Mouse (Mus musculus): ENCODE data around the gene Igtp. TPM values are rescaled to one million over a fixed set of nuclear protein-coding genes. Genes with fewer than 3 reads are reported as not detected.
"Not testable (repeated sequence)": the region's sequence is repeated elsewhere in the genome, so short reads cannot be mapped to it uniquely, and the experiment has no call there.

Gene Igtp
- polyA plus RNA-seq, 1 experiment from 2014 or later, result 9.7 TPM

GRCm38 (mm10) chr11:58169666-58170065 is 29.7 kb upstream of the Igtp start:
- WGBS, result 44% methylated on average over 4 of the region's 4 CpGs
- no peak for TF ChIP-seq EP300 (IDR thresholded peaks at IDR 0.05)
- no peak for TF ChIP-seq CTCF (IDR thresholded peaks at IDR 0.05)
- H3K9ac ChIP-seq (replicated peaks; ENCODE audit: low read depth), result no peak overlapping the region
- H3K27ac ChIP-seq (ENCODE audit: low read length), result no peak overlapping the region
- H3K9me3 ChIP-seq (ENCODE audit: low read length), result no peaks in the 10 kb centered on the region
- H3K4me1 ChIP-seq (ENCODE audit: insufficient read depth, low read depth, low read length), result no peaks in the 10 kb centered on the region
- ATAC-seq (no peak), DNase-seq (ENCODE audit: low spot score) (peak; percentile 60)
- no peak overlapping the region for H3K4me2 ChIP-seq (replicated peaks; ENCODE audit: low read depth, low read length)
- H3K27me3 ChIP-seq (replicated peaks; ENCODE audit: insufficient read depth, low read length), result no peaks in the 10 kb centered on the region
- H3K36me3 ChIP-seq (ENCODE audit: insufficient read depth, low read length), result 0 out of 2 replicates have a peak, but pooled peaks cover 5% of the 10 kb centered on the region
- no peak overlapping the region for H3K4me3 ChIP-seq (ENCODE audit: low read depth, low read length)

DNA sequence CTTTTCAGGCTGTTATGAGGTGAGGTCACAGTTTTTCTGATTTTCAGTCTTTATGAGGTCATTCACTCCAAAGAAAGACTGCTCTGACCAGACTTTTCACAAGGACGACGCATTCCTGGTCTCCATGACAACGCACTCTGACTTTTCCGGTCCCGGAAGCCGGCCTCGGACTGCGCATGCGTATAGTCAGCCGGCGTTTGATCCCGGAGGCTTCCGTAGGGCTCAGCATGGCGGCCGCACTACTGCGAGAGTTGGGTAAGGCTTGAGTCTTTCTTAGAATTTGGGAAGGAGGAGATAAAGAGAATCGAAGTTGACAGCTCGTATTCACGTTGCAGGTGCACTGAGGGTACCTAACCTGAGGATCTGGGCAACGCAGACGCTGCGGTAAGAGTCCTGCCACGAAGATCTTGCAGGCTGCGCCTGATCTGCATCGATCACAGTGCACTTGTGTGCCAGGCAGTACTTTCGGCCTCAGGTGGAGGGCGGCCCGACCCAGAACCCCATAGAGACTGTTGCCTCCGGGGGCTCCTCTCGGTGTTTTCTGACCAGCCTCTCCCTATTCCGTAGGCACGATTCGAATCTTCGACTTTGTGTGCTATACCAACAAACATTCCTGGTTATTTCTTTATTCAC is 27.8 kb upstream of the Igtp start, which contains the start of gene Mrpl22:
Mrpl22 (plus strand) TSS at position 203 of the 633 bp plus-strand sequence.
- Histone ChIP-seq H3K27ac (ENCODE audit: low read length) (peak within 1 kb of the TSS; percentile 52), H3K27me3 (replicated peaks; ENCODE audit: insufficient read depth, low read length) (no peaks in the 10 kb centered on the region), H3K4me1 (ENCODE audit: insufficient read depth, low read depth, low read length) (no peaks in the 10 kb centered on the region), H3K4me3 (ENCODE audit: low read depth, low read length) (peak within 1 kb of the TSS; percentile 65), H3K4me2 (replicated peaks; ENCODE audit: low read depth, low read length) (peak within 1 kb of the TSS; percentile 68), H3K9ac (replicated peaks; ENCODE audit: low read depth) (peak within 1 kb of the TSS; percentile 71), H3K9me3 (ENCODE audit: low read length) (no peaks in the 10 kb centered on the region), H3K36me3 (ENCODE audit: insufficient read depth, low read length) (0 out of 2 replicates have a peak, but pooled peaks cover 5% of the 10 kb centered on the region)
- DNase-seq (ENCODE audit: low spot score), result peak; percentile 98
- peak; percentile 81 for ATAC-seq
- 1% methylated on average over 34 of the region's 34 CpGs for WGBS
- TF ChIP-seq EP300 (IDR thresholded peaks at IDR 0.05) (peak; percentile 58; the same call in 1 of the 2 replicates), CTCF (IDR thresholded peaks at IDR 0.05) (no peak)

DNA sequence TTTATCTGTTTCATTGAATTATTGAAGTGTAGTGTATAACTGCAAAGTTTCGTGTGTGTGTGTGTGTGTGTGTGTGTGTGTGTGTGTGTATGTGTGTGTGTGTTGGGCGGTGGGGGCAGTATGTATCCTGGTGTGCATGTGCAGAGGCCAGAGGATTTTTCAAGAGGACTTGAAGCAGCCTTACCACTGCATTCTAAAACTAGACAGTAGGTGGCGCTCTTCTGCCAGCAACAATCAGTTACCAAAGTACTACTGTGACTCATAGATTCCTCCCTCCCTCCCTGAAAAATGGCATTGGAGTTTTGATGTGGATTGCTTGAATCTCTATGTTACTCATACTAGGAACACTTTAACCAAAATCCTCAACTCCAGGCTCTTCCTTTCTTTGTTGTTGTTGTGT is 19.8 kb upstream of the Igtp start:
- ATAC-seq (peak; percentile 77), DNase-seq (ENCODE audit: low spot score) (peak; percentile 95)
- Histone ChIP-seq H3K9me3 (ENCODE audit: low read length) (no peaks in the 10 kb centered on the region), H3K9ac (replicated peaks; ENCODE audit: low read depth) (no peak overlapping the region), H3K4me3 (ENCODE audit: low read depth, low read length) (no peak overlapping the region), H3K27me3 (replicated peaks; ENCODE audit: insufficient read depth, low read length) (no peaks in the 10 kb centered on the region), H3K4me2 (replicated peaks; ENCODE audit: low read depth, low read length) (no peak overlapping the region), H3K4me1 (ENCODE audit: insufficient read depth, low read depth, low read length) (no peaks in the 10 kb centered on the region), H3K36me3 (ENCODE audit: insufficient read depth, low read length) (peaks cover 4% of the 10 kb centered on the region; the same call in 1 of the 2 replicates), H3K27ac (ENCODE audit: low read length) (no peak overlapping the region)
- 24% methylated on average over 3 of the region's 3 CpGs for WGBS
- TF ChIP-seq EP300 (IDR thresholded peaks at IDR 0.05) (no peak), CTCF (IDR thresholded peaks at IDR 0.05) (peak; percentile 93)

DNA sequence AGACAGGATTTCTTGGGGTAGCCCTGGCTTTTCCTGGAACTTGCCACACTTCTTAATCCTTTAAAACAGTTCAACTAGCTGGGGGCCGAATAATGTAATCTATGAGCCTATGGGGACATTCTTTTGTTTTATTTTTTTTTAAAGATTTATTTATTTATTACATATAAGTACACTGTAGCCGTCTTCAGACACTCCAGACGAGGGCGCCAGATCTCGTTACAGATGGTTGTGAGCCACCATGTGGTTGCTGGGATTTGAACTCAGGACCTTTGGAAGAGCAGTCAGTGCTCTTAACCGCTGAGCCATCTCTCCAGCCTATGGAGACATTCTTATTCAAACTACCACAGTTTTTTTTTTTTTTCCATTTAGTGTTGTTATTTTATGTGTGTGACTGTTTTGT is 19.4 kb upstream of the Igtp start:
- not testable (repeated sequence) for H3K36me3 ChIP-seq (ENCODE audit: insufficient read depth, low read length); H3K27me3 ChIP-seq (replicated peaks; ENCODE audit: insufficient read depth, low read length); H3K4me3 ChIP-seq (ENCODE audit: low read depth, low read length); H3K27ac ChIP-seq (ENCODE audit: low read length); ATAC-seq; DNase-seq (ENCODE audit: low spot score); H3K4me2 ChIP-seq (replicated peaks; ENCODE audit: low read depth, low read length); H3K4me1 ChIP-seq (ENCODE audit: insufficient read depth, low read depth, low read length); H3K9me3 ChIP-seq (ENCODE audit: low read length); H3K9ac ChIP-seq (replicated peaks; ENCODE audit: low read depth)
- WGBS, result 91% methylated on average over 6 of the region's 6 CpGs

DNA sequence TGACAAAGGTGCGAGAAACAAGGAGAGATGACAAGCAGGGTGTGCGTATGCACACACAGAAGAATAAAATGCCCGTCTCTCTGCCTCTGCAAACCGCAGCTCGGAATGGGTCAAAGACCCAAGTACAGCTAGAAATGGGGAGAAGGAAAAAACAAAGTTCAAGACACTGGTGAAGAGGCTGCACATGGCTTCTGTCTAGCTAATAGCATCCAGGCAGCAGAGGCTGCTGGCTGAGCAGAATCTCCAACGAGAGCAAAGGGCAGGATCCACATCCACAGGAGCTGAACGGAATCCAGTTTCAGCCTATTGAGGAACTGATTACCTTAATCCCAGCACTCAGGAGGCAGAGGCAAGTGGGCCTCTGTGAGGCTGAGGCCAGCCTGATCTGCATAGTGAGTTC is 18.6 kb upstream of the Igtp start:
- Histone ChIP-seq H3K27me3 (replicated peaks; ENCODE audit: insufficient read depth, low read length) (no peaks in the 10 kb centered on the region), H3K9ac (replicated peaks; ENCODE audit: low read depth) (no peak overlapping the region), H3K4me1 (ENCODE audit: insufficient read depth, low read depth, low read length) (no peaks in the 10 kb centered on the region), H3K4me2 (replicated peaks; ENCODE audit: low read depth, low read length) (no peak overlapping the region), H3K9me3 (ENCODE audit: low read length) (no peaks in the 10 kb centered on the region), H3K36me3 (ENCODE audit: insufficient read depth, low read length) (peaks cover 4% of the 10 kb centered on the region; the same call in 1 of the 2 replicates), H3K4me3 (ENCODE audit: low read depth, low read length) (no peak overlapping the region), H3K27ac (ENCODE audit: low read length) (no peak overlapping the region)
- ATAC-seq, result no peak
- 90% methylated on average over 7 of the region's 7 CpGs for WGBS
- DNase-seq (ENCODE audit: low spot score), result no peak
- TF ChIP-seq CTCF (IDR thresholded peaks at IDR 0.05) (no peak), EP300 (IDR thresholded peaks at IDR 0.05) (no peak)

DNA sequence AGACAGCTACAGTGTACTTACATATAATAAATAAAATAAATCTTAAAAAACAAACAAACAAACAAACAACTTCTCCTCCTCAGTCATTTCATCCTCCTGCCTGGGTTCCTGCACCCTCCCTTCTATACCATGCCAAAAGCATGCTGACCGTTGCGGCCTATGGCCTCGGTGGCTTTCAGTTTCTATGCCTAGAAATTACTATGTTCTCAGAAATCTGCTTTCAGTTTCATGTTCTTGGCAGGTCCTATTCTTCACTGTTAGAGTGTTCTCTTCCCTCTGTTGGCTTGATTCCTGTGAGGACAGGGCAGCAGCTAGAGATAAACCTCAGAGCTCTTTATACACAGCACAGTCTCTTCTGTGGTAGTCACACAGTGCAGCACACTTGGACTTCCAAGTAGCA is 15.8 kb upstream of the Igtp start:
- ATAC-seq (no peak), DNase-seq (ENCODE audit: low spot score) (no peak)
- Histone ChIP-seq H3K4me1 (ENCODE audit: insufficient read depth, low read depth, low read length) (no peaks in the 10 kb centered on the region), H3K27ac (ENCODE audit: low read length) (no peak overlapping the region), H3K4me3 (ENCODE audit: low read depth, low read length) (no peak overlapping the region), H3K9ac (replicated peaks; ENCODE audit: low read depth) (no peak overlapping the region), H3K36me3 (ENCODE audit: insufficient read depth, low read length) (no peaks in the 10 kb centered on the region; the same call in 1 of the 2 replicates), H3K27me3 (replicated peaks; ENCODE audit: insufficient read depth, low read length) (no peaks in the 10 kb centered on the region), H3K4me2 (replicated peaks; ENCODE audit: low read depth, low read length) (no peak overlapping the region), H3K9me3 (ENCODE audit: low read length) (no peaks in the 10 kb centered on the region)
- WGBS, result 91% methylated on average over 3 of the region's 3 CpGs
- TF ChIP-seq EP300 (IDR thresholded peaks at IDR 0.05) (no peak), CTCF (IDR thresholded peaks at IDR 0.05) (no peak)

Data from lung, postnatal 0 days (tissue).